Mouse (Mus musculus) heart, postnatal 0 days (tissue): ENCODE measurements around the gene Khdrbs2. TPM values are rescaled to one million over a fixed set of nuclear protein-coding genes. Genes with fewer than 3 reads are reported as not detected.

ENCODE experiments used
- ATAC-seq: fragments of 200-750 bp; cut with Nextera tagmentation; 2 replicates; pipeline ENCODE4 v1.8.0; 2017; ENCODE audit warnings: low read depth, moderate number of reproducible peaks, moderate library complexity; ENCODE audit not compliant: insufficient read depth
- DNase-seq: peaks from one replicate; pipeline ENCODE4 v3.0.0-alpha.2; 2016; ENCODE audit warnings: low spot score
- H3K27ac ChIP-seq: fragments of 300-500 bp; sonication (generic); 2 replicates; pipeline ENCODE4 v1.5.1; 2014; ENCODE audit warnings: low read depth, mild to moderate bottlenecking
- H3K27me3 ChIP-seq: fragments of 300-500 bp; sonication (generic); 2 replicates; pipeline ENCODE4 v1.6.1; 2014; ENCODE audit warnings: low read length, mixed read lengths; ENCODE audit not compliant: control insufficient read depth, insufficient read depth
- H3K36me3 ChIP-seq: fragments of 300-500 bp; sonication (generic); replicated peaks from 2 replicates; pipeline ENCODE4 v1.6.1; 2014; ENCODE audit warnings: low read length, mixed read lengths; ENCODE audit not compliant: control insufficient read depth, insufficient read depth
- H3K4me1 ChIP-seq: fragments of 300-500 bp; sonication (generic); 2 replicates; pipeline ENCODE4 v1.6.1; 2014; ENCODE audit warnings: antibody characterized with exemption; ENCODE audit not compliant: control insufficient read depth, insufficient read depth
- H3K4me2 ChIP-seq: fragments of 300-500 bp; sonication (generic); 2 replicates; pipeline ENCODE4 v1.6.1; 2014; ENCODE audit warnings: low read depth, mild to moderate bottlenecking, low read length, moderate library complexity
- H3K4me3 ChIP-seq: fragments of 300-500 bp; sonication (generic); 2 replicates; pipeline ENCODE4 v1.5.1; 2014; ENCODE audit warnings: low read depth, low read length
- H3K9ac ChIP-seq: fragments of 300-500 bp; sonication (generic); replicated peaks from 2 replicates; pipeline ENCODE4 v1.6.1; 2014; ENCODE audit warnings: low read depth, low read length, mixed read lengths
- H3K9me3 ChIP-seq: fragments of 300-500 bp; sonication (generic); replicated peaks from 2 replicates; pipeline ENCODE4 v1.6.1; 2016; ENCODE audit warnings: low read length; ENCODE audit not compliant: control insufficient read depth
- CTCF ChIP-seq: IDR thresholded peaks from 2 replicates; pipeline ENCODE4 v1.5.1; 2016; ENCODE audit warnings: antibody characterized with exemption, control low read depth, low read depth
- EP300 ChIP-seq: IDR thresholded peaks from 2 replicates; pipeline ENCODE4 v1.6.1; 2016; ENCODE audit warnings: antibody characterized with exemption, low read depth
- WGBS: fragments of 180-500 bp; shearing (Covaris S2); extraction: QIAGEN DNeasy Blood & Tissue Kit; methylation state at CpG from one replicate; pipeline ENCODE4 v1.1.7; 2014; 5-methylcytosine and 5-hydroxymethylcytosine counted together
- polyA plus RNA-seq: library from polyadenylated mRNA; unstranded; fragments of >200 nt; fragmentation: Nextera tagmentation; extraction: Ambion mirVana; gene quantifications from 2 replicates; pipeline ENCODE4 v1.2.1, GENCODE M21; 2015
- total RNA-seq: library from RNA; depleted of rRNA; stranded (reverse); fragments of >200 nt; gene quantifications from 2 replicates; pipeline ENCODE4 v1.2.3, GENCODE M21; 2014; ENCODE audit warnings: low replicate concordance

Gene Khdrbs2
- total and polyA plus RNA-seq, 2 experiments from 2014 or later: 0.29 TPM; not detected in 1

- no peak overlapping the region for H3K9ac ChIP-seq
- ATAC-seq: no peak
Measured at GRCm38 (mm10) chr1:32309637-32310036, 137.1 kb downstream of the Khdrbs2 start.

GRCm38 (mm10) chr1:32339108-32339507 is 166.6 kb downstream of the Khdrbs2 start:
- Histone ChIP-seq H3K4me1 (no peaks in the 10 kb centered on the region), H3K27ac (no peak overlapping the region), H3K36me3 (no peaks in the 10 kb centered on the region), H3K4me3 (no peak overlapping the region), H3K9me3 (no peaks in the 10 kb centered on the region), H3K9ac (no peak overlapping the region), H3K4me2 (no peak overlapping the region), H3K27me3 (no peaks in the 10 kb centered on the region)
- ATAC-seq: no peak
- no peak for DNase-seq
- no peak for TF ChIP-seq EP300
- 58% methylated on average over 1 of the region's 1 CpGs for WGBS

More at GRCm38 (mm10) chr1:32309637-32310036, 137.1 kb downstream of the Khdrbs2 start:
- Histone ChIP-seq H3K4me3 (no peak overlapping the region), H3K4me2 (no peak overlapping the region), H3K36me3 (no peaks in the 10 kb centered on the region), H3K27me3 (no peaks in the 10 kb centered on the region), H3K9me3 (no peaks in the 10 kb centered on the region), H3K4me1 (no peaks in the 10 kb centered on the region), H3K27ac (no peak overlapping the region)
- no peak for DNase-seq
- TF ChIP-seq EP300: no peak

- H3K27ac ChIP-seq: no peak overlapping the region
- H3K4me2 ChIP-seq: no peak overlapping the region
- no peak for ATAC-seq
- no peak for DNase-seq
- H3K27me3 ChIP-seq: no peaks in the 10 kb centered on the region
- no peaks in the 10 kb centered on the region for H3K4me1 ChIP-seq
- WGBS: 72% methylated on average over 2 of the region's 2 CpGs
- TF ChIP-seq CTCF (no peak), EP300 (no peak)
- no peak overlapping the region for H3K4me3 ChIP-seq
- no peaks in the 10 kb centered on the region for H3K36me3 ChIP-seq
- H3K9me3 ChIP-seq: no peaks in the 10 kb centered on the region
- H3K9ac ChIP-seq: no peak overlapping the region
Measured at GRCm38 (mm10) chr1:32347538-32347937, 175.0 kb downstream of the Khdrbs2 start.

GRCm38 (mm10) chr1:32352076-32352475 is 179.6 kb downstream of the Khdrbs2 start:
- no peak for DNase-seq
- Histone ChIP-seq H3K36me3 (no peaks in the 10 kb centered on the region), H3K27me3 (no peaks in the 10 kb centered on the region), H3K4me3 (no peak overlapping the region), H3K4me1 (no peaks in the 10 kb centered on the region), H3K9ac (no peak overlapping the region), H3K27ac (no peak overlapping the region), H3K9me3 (no peaks in the 10 kb centered on the region), H3K4me2 (no peak overlapping the region)
- no peak for TF ChIP-seq EP300
- TF ChIP-seq CTCF: no peak
- 73% methylated on average over 1 of the region's 1 CpGs for WGBS
- ATAC-seq: no peak

GRCm38 (mm10) chr1:32363539-32363938 is 191.0 kb downstream of the Khdrbs2 start:
- Histone ChIP-seq H3K27ac (no peak overlapping the region), H3K36me3 (no peaks in the 10 kb centered on the region), H3K9me3 (no peaks in the 10 kb centered on the region), H3K4me3 (no peak overlapping the region), H3K27me3 (no peaks in the 10 kb centered on the region), H3K4me1 (no peaks in the 10 kb centered on the region), H3K4me2 (no peak overlapping the region), H3K9ac (no peak overlapping the region)
- no peak for ATAC-seq
- whole genome bisulfite sequencing: 62% methylated on average over 2 of the region's 2 CpGs
- TF ChIP-seq CTCF: no peak
- no peak for TF ChIP-seq EP300
- no peak for DNase-seq

GRCm38 (mm10) chr1:32397553-32397952 is 225.0 kb downstream of the Khdrbs2 start:
- ATAC-seq (no peak), DNase-seq (no peak)
- Histone ChIP-seq H3K27ac (no peak overlapping the region), H3K36me3 (no peaks in the 10 kb centered on the region), H3K9ac (no peak overlapping the region), H3K4me2 (no peak overlapping the region), H3K27me3 (no peaks in the 10 kb centered on the region), H3K4me1 (no peaks in the 10 kb centered on the region), H3K4me3 (no peak overlapping the region), H3K9me3 (no peaks in the 10 kb centered on the region)
- WGBS: 68% methylated on average over 6 of the region's 6 CpGs
- TF ChIP-seq EP300 (no peak), CTCF (no peak)
